Mouse (Mus musculus) embryonic facial prominence, embryonic 14.5 days (tissue): ENCODE results near the gene Synj2. TPM values are rescaled to one million over a fixed set of nuclear protein-coding genes. Genes with fewer than 3 reads are reported as not detected.

Experiments used
- ATAC-seq: fragments of 200-750 bp; cut with Nextera tagmentation; 2 replicates; pipeline ENCODE4 v1.8.0; 2017; ENCODE audit warnings: low read depth, moderate number of reproducible peaks, moderate TSS enrichment
- DNase-seq: peaks from one replicate; pipeline ENCODE4 v3.0.0-alpha.2; 2015; ENCODE audit warnings: low spot score
- H3K27ac ChIP-seq: fragments of 300-500 bp; sonication (generic); replicated peaks from 2 replicates; pipeline ENCODE4 v1.5.1; 2014; ENCODE audit warnings: low read depth, mild to moderate bottlenecking, low read length, moderate library complexity
- H3K27me3 ChIP-seq: fragments of 300-500 bp; sonication (generic); replicated peaks from 2 replicates; pipeline ENCODE4 v1.6.1; 2014; ENCODE audit warnings: low read length; ENCODE audit not compliant: control insufficient read depth, insufficient read depth
- H3K36me3 ChIP-seq: fragments of 300-500 bp; sonication (generic); 2 replicates; pipeline ENCODE4 v1.6.1; 2014; ENCODE audit warnings: low read length, mixed read lengths; ENCODE audit not compliant: control insufficient read depth, insufficient read depth
- H3K4me1 ChIP-seq: fragments of 300-500 bp; sonication (generic); 2 replicates; pipeline ENCODE4 v1.6.1; 2014; ENCODE audit warnings: antibody characterized with exemption, low read length; ENCODE audit not compliant: control insufficient read depth, insufficient read depth
- H3K4me2 ChIP-seq: fragments of 300-500 bp; sonication (generic); 2 replicates; pipeline ENCODE4 v1.6.1; 2014; ENCODE audit warnings: low read depth, mild to moderate bottlenecking, low read length, moderate library complexity, mixed read lengths
- H3K4me3 ChIP-seq: fragments of 300-500 bp; sonication (generic); 2 replicates; pipeline ENCODE4 v1.5.1; 2014; ENCODE audit warnings: low read depth, mild to moderate bottlenecking, low read length
- H3K9ac ChIP-seq: fragments of 300-500 bp; sonication (generic); 2 replicates; pipeline ENCODE4 v1.6.1; 2014; ENCODE audit warnings: low read depth, mild to moderate bottlenecking, low read length, moderate library complexity, mixed read lengths
- H3K9me3 ChIP-seq: fragments of 300-500 bp; sonication (generic); 2 replicates; pipeline ENCODE4 v1.6.1; 2016; ENCODE audit warnings: low read length; ENCODE audit not compliant: control insufficient read depth
- WGBS: fragments of 180-500 bp; shearing (Covaris S2); extraction: QIAGEN DNeasy Blood & Tissue Kit; methylation state at CpG from one replicate; pipeline ENCODE4 v1.1.7; 2014; 5-methylcytosine and 5-hydroxymethylcytosine counted together
- polyA plus RNA-seq: library from polyadenylated mRNA; unstranded; fragments of >200 nt; fragmentation: Nextera tagmentation; extraction: Ambion mirVana; gene quantifications from 2 replicates; pipeline ENCODE4 v1.2.1, GENCODE M21; 2014

Gene Synj2
- polyA plus RNA-seq, 1 experiment from 2014 or later = 4.7 TPM

DNA sequence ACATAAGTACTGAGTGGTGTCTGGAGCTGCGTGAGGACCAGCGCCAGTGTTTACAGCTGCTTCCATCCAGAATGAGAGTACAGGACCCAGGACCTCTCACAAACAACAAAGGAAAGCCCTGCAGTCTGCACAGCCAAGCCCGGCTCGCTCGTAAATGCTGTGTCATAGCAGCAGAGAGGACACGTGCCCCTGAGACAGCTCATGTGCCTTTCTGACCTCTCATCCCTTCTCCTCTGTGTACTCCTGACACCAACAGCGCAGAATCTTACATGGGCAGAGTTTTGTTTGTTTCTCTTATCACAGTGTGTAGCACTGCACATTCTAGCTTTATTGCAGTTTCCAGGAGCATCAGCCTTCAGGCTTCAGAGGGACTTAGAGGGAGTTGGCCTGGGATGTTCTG lies 14.4 kb upstream of the Synj2 start:
- DNase-seq (no peak), ATAC-seq (no peak)
- Histone ChIP-seq H3K4me3 (no peak overlapping the region), H3K4me2 (no peak overlapping the region), H3K27me3 (no peaks in the 10 kb centered on the region), H3K27ac (no peak overlapping the region), H3K9me3 (no peaks in the 10 kb centered on the region), H3K36me3 (peaks cover 82% of the 10 kb centered on the region), H3K4me1 (no peaks in the 10 kb centered on the region), H3K9ac (no peak overlapping the region)
- 80% methylated on average over 7 of the region's 7 CpGs for WGBS

DNA sequence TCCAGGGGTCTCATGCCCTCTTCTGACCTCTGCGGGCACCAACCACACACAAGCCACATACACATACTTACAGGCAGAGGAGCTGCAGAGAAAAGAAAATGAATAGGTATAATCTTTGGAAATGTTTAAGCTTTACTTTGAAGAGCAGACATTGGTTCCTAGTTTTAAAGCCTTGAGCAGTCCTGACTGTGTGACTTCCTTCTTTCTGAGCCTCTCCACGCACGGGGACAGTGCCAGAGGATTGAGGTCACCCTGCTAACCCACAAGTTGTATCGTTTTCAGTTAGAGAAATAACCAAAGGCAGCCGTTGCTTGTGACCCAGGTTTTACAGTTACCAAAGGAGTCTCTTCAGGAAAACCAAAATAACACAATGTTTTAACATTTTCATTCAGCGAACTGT lies 12.0 kb upstream of the Synj2 start:
- H3K9me3 ChIP-seq = no peaks in the 10 kb centered on the region
- no peak overlapping the region for H3K4me3 ChIP-seq
- H3K4me2 ChIP-seq = no peak overlapping the region
- no peaks in the 10 kb centered on the region for H3K4me1 ChIP-seq
- H3K27ac ChIP-seq = no peak overlapping the region
- no peak overlapping the region for H3K9ac ChIP-seq
- no peaks in the 10 kb centered on the region for H3K27me3 ChIP-seq
- H3K36me3 ChIP-seq = peaks cover 62% of the 10 kb centered on the region
- no peak for ATAC-seq
- 74% methylated on average over 6 of the region's 6 CpGs for WGBS
- no peak for DNase-seq

DNA sequence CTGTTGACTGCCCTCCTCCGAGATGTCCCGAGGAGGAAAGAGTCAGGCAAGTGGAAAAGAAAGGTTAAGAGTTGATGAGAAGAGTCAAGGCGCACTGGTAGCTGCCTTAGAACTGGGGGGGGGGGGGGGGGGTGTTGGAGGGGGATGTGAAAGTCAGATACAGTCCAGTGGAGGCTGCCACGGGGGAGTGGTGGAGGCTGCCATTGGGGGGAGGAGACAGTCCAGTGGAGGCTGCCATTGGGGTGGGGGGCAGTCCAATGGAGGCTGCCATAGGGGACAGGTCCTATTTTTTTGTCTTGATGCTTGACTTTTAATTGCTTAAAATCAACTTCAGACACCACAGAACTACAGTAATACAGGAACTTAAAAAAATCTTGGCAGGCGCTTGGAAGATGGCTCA lies 8.9 kb upstream of the Synj2 start:
- H3K9ac ChIP-seq = no peak overlapping the region
- H3K4me1 ChIP-seq = peaks cover 12% of the 10 kb centered on the region
- no peaks in the 10 kb centered on the region for H3K9me3 ChIP-seq
- no peak for ATAC-seq
- H3K36me3 ChIP-seq = peaks cover 36% of the 10 kb centered on the region
- DNase-seq = no peak
- H3K4me2 ChIP-seq = no peak overlapping the region
- WGBS = 83% methylated on average over 4 of the region's 5 CpGs
- H3K27me3 ChIP-seq = no peaks in the 10 kb centered on the region
- H3K4me3 ChIP-seq = no peak overlapping the region
- H3K27ac ChIP-seq = no peak overlapping the region

DNA sequence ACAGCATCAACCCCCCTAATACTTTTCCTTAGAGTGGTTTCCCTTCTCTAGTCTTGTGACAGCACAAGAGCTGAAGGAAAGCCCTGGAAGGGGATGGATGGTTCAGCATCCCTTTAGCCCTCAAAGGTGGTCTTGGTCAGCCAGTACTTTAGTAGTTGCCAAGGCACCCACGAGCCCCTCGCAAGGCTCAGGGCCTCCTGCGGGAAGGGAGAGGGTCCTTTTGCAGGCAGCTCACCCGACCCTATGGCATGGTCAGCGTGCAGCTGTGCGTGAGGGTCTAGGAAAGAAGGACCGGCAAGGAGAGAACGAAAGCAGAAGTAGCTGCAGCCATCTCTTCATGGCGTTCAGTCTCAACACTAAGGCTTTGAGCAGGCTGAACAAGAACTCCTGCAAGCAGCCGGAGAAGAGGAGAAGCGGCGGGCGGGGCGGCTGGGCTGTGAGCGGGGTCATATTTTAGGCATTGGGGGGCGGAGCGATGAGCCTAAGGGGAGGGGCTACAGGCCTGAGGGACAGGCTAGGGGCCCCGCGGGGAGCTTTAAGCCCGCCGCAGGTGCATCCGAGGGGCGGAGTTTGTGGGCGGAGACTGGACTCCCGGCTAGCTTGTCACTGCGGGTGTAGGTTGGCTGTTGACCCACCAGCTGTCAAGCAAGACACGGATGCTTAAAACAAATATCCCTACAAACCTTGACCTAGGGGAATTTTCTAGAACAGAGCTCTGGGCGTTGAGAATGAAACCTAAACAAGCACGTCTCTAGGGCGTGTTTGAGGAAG lies 6.3 kb upstream of the Synj2 start:
- Histone ChIP-seq H3K9ac (peak overlapping the region; percentile 50), H3K4me3 (peak overlapping the region; percentile 30), H3K27ac (no peak overlapping the region), H3K4me1 (peaks cover 12% of the 10 kb centered on the region), H3K9me3 (no peaks in the 10 kb centered on the region), H3K27me3 (no peaks in the 10 kb centered on the region), H3K4me2 (peak overlapping the region; percentile 59), H3K36me3 (peaks cover 13% of the 10 kb centered on the region)
- peak; percentile 85 for ATAC-seq
- peak; percentile 90 for DNase-seq
- WGBS = under 1% methylated on average over 28 of the region's 30 CpGs

DNA sequence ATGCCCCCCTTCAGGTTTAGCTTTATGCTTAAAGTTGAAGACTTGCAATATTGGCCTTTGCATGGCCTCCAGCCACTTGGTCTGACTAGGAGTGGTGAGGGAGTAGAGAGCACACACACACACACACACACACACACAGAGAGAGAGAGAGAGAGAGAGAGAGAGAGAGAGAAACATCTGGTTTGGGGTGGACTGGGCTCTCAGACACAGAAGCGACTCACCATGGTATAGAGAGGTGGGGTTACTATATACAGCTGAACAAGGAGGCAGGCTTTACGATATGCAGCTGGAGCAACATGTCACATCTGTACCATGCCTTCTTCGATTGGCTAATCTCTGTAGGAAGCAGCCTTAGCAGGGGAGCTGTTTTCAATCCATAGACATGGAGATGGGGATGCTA lies 5.4 kb upstream of the Synj2 start:
- peaks cover 12% of the 10 kb centered on the region for H3K4me1 ChIP-seq
- 0 out of 2 replicates have a peak overlapping the region, but pooled peaks have one; percentile 21 for H3K27ac ChIP-seq
- no peak for ATAC-seq
- 36% methylated on average over 3 of the region's 3 CpGs for WGBS
- 0 out of 2 replicates have a peak, but pooled peaks cover 6% of the 10 kb centered on the region for H3K36me3 ChIP-seq
- no peaks in the 10 kb centered on the region for H3K9me3 ChIP-seq
- no peak for DNase-seq
- no peak overlapping the region for H3K9ac ChIP-seq
- no peak overlapping the region for H3K4me3 ChIP-seq
- H3K27me3 ChIP-seq = no peaks in the 10 kb centered on the region
- H3K4me2 ChIP-seq = no peak overlapping the region

DNA sequence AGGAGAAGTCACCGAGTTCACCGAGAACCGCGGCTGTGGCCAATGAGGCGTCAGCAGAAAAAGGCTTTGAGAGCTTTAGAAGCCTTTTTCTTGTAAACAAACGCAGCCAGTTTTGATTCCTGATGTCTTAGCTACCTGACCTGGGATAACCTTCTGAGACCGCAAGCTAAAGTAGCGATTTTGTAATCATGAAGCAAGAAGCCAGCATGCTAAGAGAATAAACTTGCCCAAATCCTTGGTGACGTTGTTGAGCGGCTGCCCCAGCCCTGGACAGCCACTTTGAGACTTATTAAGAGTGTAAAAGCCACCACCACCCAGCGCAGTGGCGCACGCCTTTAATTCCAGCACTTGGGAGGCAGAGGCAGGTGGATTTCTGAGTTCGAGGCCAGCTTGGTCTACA lies 4.8 kb upstream of the Synj2 start:
- 0 out of 2 replicates have a peak, but pooled peaks cover 3% of the 10 kb centered on the region for H3K36me3 ChIP-seq
- no peak overlapping the region for H3K4me3 ChIP-seq
- H3K4me1 ChIP-seq = peaks cover 12% of the 10 kb centered on the region
- no peaks in the 10 kb centered on the region for H3K27me3 ChIP-seq
- H3K27ac ChIP-seq = no peak overlapping the region
- WGBS = 71% methylated on average over 14 of the region's 14 CpGs
- no peak overlapping the region for H3K4me2 ChIP-seq
- H3K9ac ChIP-seq = no peak overlapping the region
- H3K9me3 ChIP-seq = no peaks in the 10 kb centered on the region
- no peak for DNase-seq
- ATAC-seq = no peak

DNA sequence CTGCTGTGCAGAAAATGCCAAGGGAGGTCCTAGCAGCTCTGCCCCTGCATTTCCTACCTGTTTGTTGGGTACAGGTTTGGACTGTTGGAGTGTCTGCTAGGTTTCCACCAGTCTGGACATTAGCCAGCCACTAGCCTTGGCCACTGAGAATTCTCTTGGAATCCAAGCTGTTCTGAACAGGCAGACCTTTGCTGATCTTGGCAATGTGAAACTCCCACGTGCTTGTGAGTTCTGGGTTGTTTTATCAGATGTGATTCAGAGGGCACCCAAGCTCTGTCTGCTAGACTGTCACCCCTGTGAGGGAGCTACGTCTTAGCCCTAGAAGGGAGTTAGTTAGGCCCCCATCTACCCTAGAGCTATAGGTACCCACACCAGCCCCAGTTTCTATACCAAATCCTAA lies 3.6 kb upstream of the Synj2 start:
- peaks cover 16% of the 10 kb centered on the region for H3K4me1 ChIP-seq
- 61% methylated on average over 2 of the region's 2 CpGs for WGBS
- no peak overlapping the region for H3K9ac ChIP-seq
- ATAC-seq (no peak), DNase-seq (no peak)
- no peak overlapping the region for H3K4me2 ChIP-seq
- no peaks in the 10 kb centered on the region for H3K27me3 ChIP-seq
- H3K36me3 ChIP-seq = no peaks in the 10 kb centered on the region
- H3K27ac ChIP-seq = no peak overlapping the region
- no peak overlapping the region for H3K4me3 ChIP-seq
- no peaks in the 10 kb centered on the region for H3K9me3 ChIP-seq

DNA sequence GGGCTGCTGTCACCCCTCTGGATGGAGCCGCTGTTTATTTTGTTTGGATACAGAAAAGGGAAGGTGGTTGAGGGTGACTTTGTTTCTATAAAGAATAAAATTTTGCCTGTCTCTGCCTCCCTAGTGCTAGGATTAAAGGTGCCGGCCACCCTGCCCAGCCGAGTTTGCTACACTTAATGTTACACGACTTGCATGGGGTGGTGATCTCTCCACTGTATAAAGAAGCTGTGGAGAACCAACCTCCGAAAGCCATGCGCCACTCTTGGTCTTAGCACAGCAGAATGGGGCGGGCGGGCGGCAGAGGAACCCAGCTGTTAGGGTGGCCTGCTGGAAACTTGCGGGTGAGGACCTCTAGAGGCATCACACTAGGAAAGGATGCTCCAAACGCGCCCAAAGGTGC lies 1.2 kb upstream of the Synj2 start:
- H3K9ac ChIP-seq = no peak overlapping the region
- DNase-seq (no peak), ATAC-seq (no peak)
- no peaks in the 10 kb centered on the region for H3K9me3 ChIP-seq
- peaks cover 9% of the 10 kb centered on the region for H3K4me1 ChIP-seq
- no peak overlapping the region for H3K4me2 ChIP-seq
- no peak overlapping the region for H3K27ac ChIP-seq
- 65% methylated on average over 11 of the region's 12 CpGs for WGBS
- H3K36me3 ChIP-seq = no peaks in the 10 kb centered on the region
- H3K4me3 ChIP-seq = no peak overlapping the region
- H3K27me3 ChIP-seq = no peaks in the 10 kb centered on the region

DNA sequence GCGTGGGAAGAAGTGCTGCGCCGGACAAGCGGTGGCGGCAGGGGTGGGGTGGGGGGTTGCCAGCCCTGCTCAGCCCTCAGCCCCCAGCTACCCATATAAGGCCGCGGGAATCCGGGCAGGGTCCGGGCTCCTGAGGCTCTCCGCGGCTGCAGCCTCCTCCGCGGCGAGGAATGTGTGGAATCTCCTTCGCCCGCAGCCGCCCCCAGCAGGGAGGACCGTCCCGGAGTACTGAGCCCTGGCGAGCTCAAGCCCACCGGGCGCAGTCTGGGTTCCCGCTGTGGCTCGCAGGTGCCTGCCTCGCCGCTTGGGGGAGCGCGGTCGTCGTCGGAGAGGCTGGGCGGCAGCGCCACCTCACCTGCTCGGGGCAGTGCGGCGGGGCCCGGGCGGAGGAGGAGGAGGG lies 288 bp upstream of the Synj2 start:
- Histone ChIP-seq H3K27me3 (no peaks in the 10 kb centered on the region), H3K27ac (no peak overlapping the region), H3K36me3 (no peaks in the 10 kb centered on the region), H3K9ac (peak overlapping the region; percentile 62), H3K4me2 (peak overlapping the region; percentile 67), H3K4me3 (peak overlapping the region; percentile 68), H3K4me1 (0 out of 2 replicates have a peak, but pooled peaks cover 3% of the 10 kb centered on the region), H3K9me3 (no peaks in the 10 kb centered on the region)
- DNase-seq = peak; percentile 86
- ATAC-seq = peak; percentile 94
- WGBS = under 1% methylated on average over 25 of the region's 38 CpGs
